Mouse (Mus musculus) G1E (cell line): ENCODE results near the gene Atl2. TPM values are rescaled to one million over a fixed set of nuclear protein-coding genes. Genes with fewer than 3 reads are reported as not detected.

Source experiments
- ATAC-seq: 2 replicates; pipeline ENCODE4 v1.8.0; 2016; ENCODE audit warnings: mild to moderate bottlenecking; ENCODE audit not compliant: insufficient number of reproducible peaks, poor library complexity, low FRiP score, severe bottlenecking; ENCODE audit errors: extremely low read depth
- DNase-seq: peaks from one replicate; pipeline ENCODE4 v3.0.0; 2012; ENCODE audit warnings: low spot score
- H3K27me3 ChIP-seq: 2 replicates; pipeline ENCODE4 v1.6.1; 2012; ENCODE audit warnings: mild to moderate bottlenecking, low read length, inconsistent platforms; ENCODE audit not compliant: insufficient read depth
- H3K36me3 ChIP-seq: replicated peaks from 2 replicates; pipeline ENCODE3; 2012; ENCODE audit warnings: mild to moderate bottlenecking, inconsistent platforms
- H3K4me1 ChIP-seq: 2 replicates; pipeline ENCODE4 v1.6.1; 2012; ENCODE audit warnings: low read depth, low read length, inconsistent platforms, mixed read lengths; ENCODE audit not compliant: insufficient read depth
- H3K4me3 ChIP-seq: 2 replicates; pipeline ENCODE4 v1.5.1; 2012; ENCODE audit warnings: low read depth, mild to moderate bottlenecking, inconsistent platforms, low read length, moderate library complexity, mixed read lengths
- H3K9me3 ChIP-seq: replicated peaks from 2 replicates; pipeline ENCODE4 v1.6.1; 2012; ENCODE audit warnings: inconsistent platforms
- CTCF ChIP-seq: IDR thresholded peaks from 2 replicates; pipeline ENCODE4 v1.5.1; 2012; ENCODE audit warnings: low read depth, low read length, inconsistent platforms, mixed read lengths
- GATA1 ChIP-seq: IDR thresholded peaks from 2 replicates; pipeline ENCODE4 v1.6.1; 2012; ENCODE audit warnings: borderline replicate concordance, low read length, inconsistent platforms, mixed read lengths
- GATA2 ChIP-seq: IDR thresholded peaks from 2 replicates; pipeline ENCODE4 v1.6.1; 2012; ENCODE audit warnings: low read depth, low read length, inconsistent platforms, borderline replicate concordance
- POLR2AphosphoS5 ChIP-seq: IDR thresholded peaks from 2 replicates; pipeline ENCODE4 v1.6.1; 2012; ENCODE audit warnings: low read depth, low read length, inconsistent platforms; ENCODE audit not compliant: insufficient replicate concordance
- TAL1 ChIP-seq: conservative IDR thresholded peaks from 2 replicates; pipeline ENCODE4 v1.6.1; 2012; ENCODE audit warnings: low read depth, low read length, inconsistent platforms, mixed read lengths
- polyA plus RNA-seq: library from polyadenylated mRNA; stranded (reverse); fragments of >175 nt; gene quantifications from 2 replicates; pipeline ENCODE4 v1.2.3, GENCODE M21; 2012
- total RNA-seq, 2 experiments: library from RNA; stranded (forward) in 1 of 2; stranded (reverse) in 1 of 2; fragments of 200-1000 nt in 1 of 2; fragments of >200 nt in 1 of 2; fragmentation: Nextera tagmentation in 1 of 2; gene quantifications; 2 replicates each; pipeline ENCODE4 v1.2.3; 2014 to 2017

The Atl2 gene
- total and polyA plus RNA-seq, 3 experiments: 4.7 to 93.3 (median 71.5) TPM

DNA sequence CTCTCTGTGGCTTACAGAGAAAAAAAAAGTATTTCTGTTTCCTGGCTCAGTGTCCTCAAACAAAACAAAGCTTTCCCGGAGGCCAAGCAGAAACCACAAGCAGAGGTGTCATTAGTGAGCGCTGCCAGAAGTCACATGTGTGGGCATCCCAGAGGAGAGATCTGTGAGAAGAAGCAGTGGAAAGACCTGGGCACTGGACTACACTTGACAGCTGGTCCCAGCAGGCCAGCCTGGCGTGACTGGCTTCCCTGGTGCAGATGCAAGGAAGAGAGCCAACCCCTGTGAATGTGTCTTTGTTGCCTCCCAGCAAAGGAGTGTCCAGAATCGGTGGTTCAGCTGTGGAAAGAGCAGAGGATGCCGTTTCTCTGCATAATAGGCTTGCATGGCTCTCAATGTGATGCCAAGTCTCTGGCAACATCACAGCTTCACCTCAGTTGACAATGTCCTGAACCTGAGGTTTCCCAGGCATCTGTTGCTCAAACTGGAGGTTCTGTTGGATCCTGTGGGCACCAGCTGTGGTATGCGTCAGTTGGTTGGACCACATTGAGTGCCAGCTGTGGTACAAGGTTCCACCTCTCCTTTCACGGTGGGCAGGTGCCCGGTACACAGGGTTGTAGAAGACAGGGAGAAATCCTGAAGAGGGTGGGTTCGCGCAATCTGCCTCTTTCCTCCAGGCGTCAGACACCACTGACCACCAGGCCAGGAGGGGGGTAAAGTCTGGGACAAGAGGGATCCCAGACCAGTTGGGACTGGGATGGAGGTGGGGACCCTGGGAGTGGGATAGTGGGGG, 70.5 kb downstream of the Atl2 start:
- H3K4me1 ChIP-seq: no peaks in the 10 kb centered on the region
- peaks cover 5% of the 10 kb centered on the region for H3K27me3 ChIP-seq
- H3K4me3 ChIP-seq: no peak overlapping the region
- no peaks in the 10 kb centered on the region for H3K9me3 ChIP-seq
- H3K36me3 ChIP-seq: no peaks in the 10 kb centered on the region
- no peak for ATAC-seq
- no peak for DNase-seq
- TF ChIP-seq GATA2: no peak
- TF ChIP-seq TAL1: no peak
- TF ChIP-seq CTCF: no peak
- no peak for TF ChIP-seq GATA1
- no peak for TF ChIP-seq POLR2AphosphoS5

DNA sequence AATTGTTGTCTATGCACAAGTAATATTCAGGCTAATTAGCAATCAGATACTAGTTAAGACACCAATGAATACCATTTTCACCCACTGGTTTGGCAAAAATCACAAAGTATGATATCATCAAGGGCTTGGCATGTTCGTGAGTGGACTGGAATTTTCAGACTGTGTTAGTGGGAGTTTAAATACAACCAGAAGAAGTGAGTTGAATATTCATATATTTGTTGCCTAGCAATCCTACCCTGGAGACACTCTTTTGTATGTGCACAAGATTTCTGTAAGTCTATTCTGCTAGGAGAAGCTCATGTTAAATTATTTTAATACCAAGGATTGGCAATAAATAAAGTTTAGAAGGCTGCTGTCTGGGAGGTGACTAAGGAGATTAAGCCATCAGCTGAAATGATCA, 71.5 kb downstream of the Atl2 start:
- no peak for TF ChIP-seq POLR2AphosphoS5
- ATAC-seq (no peak), DNase-seq (no peak)
- no peaks in the 10 kb centered on the region for H3K4me1 ChIP-seq
- H3K9me3 ChIP-seq: no peaks in the 10 kb centered on the region
- H3K4me3 ChIP-seq: no peak overlapping the region
- H3K27me3 ChIP-seq: peaks cover 10% of the 10 kb centered on the region
- no peaks in the 10 kb centered on the region for H3K36me3 ChIP-seq

DNA sequence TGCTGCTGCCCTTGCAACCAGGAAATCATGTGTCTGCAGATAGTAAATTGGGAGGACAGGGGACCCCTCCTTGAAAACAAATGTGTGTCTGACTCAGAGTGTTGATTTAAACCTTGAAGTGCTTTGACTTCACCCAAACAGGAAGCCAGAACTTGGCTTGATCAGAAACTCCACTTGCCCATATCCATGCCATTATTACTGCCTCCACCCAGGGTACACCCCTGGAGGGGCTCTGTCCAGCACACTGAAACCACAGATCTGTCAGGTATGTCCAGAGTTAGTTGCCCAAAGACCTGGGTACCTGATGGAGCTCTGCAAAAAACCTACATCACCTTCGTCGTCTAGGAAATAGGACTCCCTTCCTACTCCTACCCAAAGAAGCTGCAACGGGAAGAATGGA, 77.0 kb downstream of the Atl2 start:
- DNase-seq (no peak), ATAC-seq (no peak)
- Histone ChIP-seq H3K9me3 (no peaks in the 10 kb centered on the region), H3K36me3 (no peaks in the 10 kb centered on the region), H3K27me3 (peaks cover 14% of the 10 kb centered on the region; the same call in 1 of the 2 replicates), H3K4me3 (no peak overlapping the region), H3K4me1 (no peaks in the 10 kb centered on the region)
- TF ChIP-seq GATA2 (no peak), CTCF (no peak), POLR2AphosphoS5 (no peak), TAL1 (no peak), GATA1 (no peak)

DNA sequence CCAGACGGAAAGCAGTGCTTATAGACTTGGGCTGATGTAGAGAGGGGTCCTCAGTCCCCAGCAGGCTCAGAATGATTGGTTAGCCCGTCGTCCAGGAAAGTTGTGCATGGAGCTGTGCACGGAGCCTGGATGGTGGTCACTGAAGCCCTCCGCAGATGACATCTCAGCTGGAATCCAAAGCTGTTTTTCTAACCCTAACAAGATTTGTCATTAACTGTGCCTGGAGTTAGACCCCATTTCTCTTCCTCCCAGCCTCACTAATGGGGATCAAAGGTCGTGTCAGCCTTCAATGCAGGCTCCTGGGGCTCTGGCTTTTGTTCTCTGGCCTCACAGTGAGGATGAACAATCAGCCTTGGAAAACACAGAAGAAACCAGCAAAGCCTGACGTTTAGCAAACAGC, 77.9 kb downstream of the Atl2 start:
- ATAC-seq (no peak), DNase-seq (no peak)
- Histone ChIP-seq H3K4me1 (no peaks in the 10 kb centered on the region), H3K27me3 (peaks cover 14% of the 10 kb centered on the region; the same call in 1 of the 2 replicates), H3K4me3 (no peak overlapping the region), H3K36me3 (no peaks in the 10 kb centered on the region), H3K9me3 (no peaks in the 10 kb centered on the region)
- no peak for TF ChIP-seq CTCF
- TF ChIP-seq TAL1: no peak
- TF ChIP-seq GATA2: no peak
- no peak for TF ChIP-seq POLR2AphosphoS5
- TF ChIP-seq GATA1: no peak

DNA sequence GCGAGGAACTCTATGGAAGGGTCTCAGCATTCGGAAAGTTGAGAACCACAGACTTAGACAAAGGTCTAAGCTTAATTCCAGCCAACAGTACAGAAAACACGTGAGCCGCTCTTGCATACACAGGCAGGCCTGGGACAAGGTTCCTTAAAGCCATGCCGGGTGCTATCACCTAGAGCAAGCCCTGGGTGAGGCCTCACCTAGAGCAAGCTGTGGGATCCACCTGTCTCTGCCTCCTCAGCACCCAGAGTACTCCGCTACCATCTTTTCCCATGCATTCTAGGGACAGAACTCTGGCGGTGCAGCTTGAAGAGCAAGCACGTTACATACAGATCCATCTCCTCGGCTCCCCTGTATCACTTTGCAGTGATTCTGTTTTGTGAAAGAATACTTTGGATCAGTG, 78.4 kb downstream of the Atl2 start:
- Histone ChIP-seq H3K27me3 (peaks cover 15% of the 10 kb centered on the region), H3K9me3 (no peaks in the 10 kb centered on the region), H3K4me1 (peaks cover under 1% of the 10 kb centered on the region; the same call in 1 of the 2 replicates), H3K36me3 (no peaks in the 10 kb centered on the region), H3K4me3 (no peak overlapping the region)
- TF ChIP-seq TAL1: no peak
- ATAC-seq (no peak), DNase-seq (no peak)

DNA sequence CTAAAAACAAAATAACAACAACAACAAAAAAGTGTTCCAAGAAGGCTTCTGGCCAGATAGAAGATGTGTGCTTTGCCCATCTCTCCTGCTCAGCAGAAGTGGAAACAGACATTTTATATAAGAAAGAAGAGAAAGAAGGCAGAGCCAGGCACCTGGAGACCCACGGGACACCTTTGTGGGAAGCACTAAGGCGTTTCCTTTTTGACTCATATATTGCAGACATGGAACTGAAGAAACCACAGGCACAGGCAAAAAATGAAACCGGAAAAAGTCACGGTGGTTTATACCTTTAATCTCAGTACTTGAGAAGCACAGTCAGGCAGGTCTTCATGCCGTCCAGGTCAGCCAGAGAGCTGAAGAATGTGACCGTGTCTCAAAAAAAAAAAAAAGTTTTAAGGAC, 79.0 kb downstream of the Atl2 start:
- Histone ChIP-seq H3K36me3 (no peaks in the 10 kb centered on the region), H3K4me1 (peaks cover 3% of the 10 kb centered on the region; the same call in 1 of the 2 replicates), H3K27me3 (peaks cover 16% of the 10 kb centered on the region), H3K4me3 (no peak overlapping the region), H3K9me3 (no peaks in the 10 kb centered on the region)
- DNase-seq: no peak
- ATAC-seq: no peak
- TF ChIP-seq POLR2AphosphoS5 (no peak), GATA2 (no peak), TAL1 (no peak), GATA1 (no peak), CTCF (no peak)

DNA sequence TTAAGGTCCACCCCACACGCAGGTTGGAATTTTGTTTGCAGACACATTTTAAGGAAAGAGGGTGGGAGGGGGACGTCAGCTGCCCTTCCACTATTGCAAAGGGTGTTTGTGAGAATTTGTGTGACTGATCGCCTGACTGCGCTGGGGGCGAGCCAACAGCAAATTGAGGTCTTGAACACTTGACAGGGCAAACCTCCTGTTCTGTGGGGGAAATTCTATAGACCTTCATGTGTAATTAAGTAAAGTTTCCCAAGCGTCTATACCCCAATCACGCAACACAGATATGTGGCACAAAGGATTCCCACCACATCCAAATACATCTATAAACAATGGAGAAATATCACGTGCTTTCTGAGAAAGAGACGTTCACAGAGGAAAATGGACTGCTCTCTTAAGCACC, 85.5 kb downstream of the Atl2 start:
- no peaks in the 10 kb centered on the region for H3K9me3 ChIP-seq
- H3K36me3 ChIP-seq: no peaks in the 10 kb centered on the region
- peaks cover 25% of the 10 kb centered on the region for H3K4me1 ChIP-seq
- no peak for DNase-seq
- peaks cover 5% of the 10 kb centered on the region; the same call in 1 of the 2 replicates for H3K27me3 ChIP-seq
- ATAC-seq: no peak
- TF ChIP-seq CTCF (no peak), GATA1 (no peak), TAL1 (no peak), POLR2AphosphoS5 (no peak), GATA2 (no peak)
- H3K4me3 ChIP-seq: no peak overlapping the region
